Mouse (Mus musculus): Measurements from ENCODE around the gene Triap1.
"Not testable (repeated sequence)": the region's sequence is repeated elsewhere in the genome, so short reads cannot be mapped to it uniquely, and the experiment has no call there.

Triap1 gene

GRCm38 (mm10) chr5:115340577-115341313 lies at the start of gene Triap1, which contains the start of gene Gatc:
Triap1 (plus strand) TSS chr5:115341225.
Gatc (minus strand) TSS chr5:115341178.
- in situ Hi-C loops (cut with MboI; ENCODE audit: low sequenced_read_pairs): no loop called here

- in situ Hi-C loops (cut with MboI; ENCODE audit: low sequenced_read_pairs): no loop called here
These were observed 46.9 kb upstream of the Triap1 start for GRCm38 (mm10) chr5:115294173-115294572.

GRCm38 (mm10) chr5:115296347-115296746 lies 44.7 kb upstream of the Triap1 start:
- in situ Hi-C loops (cut with MboI; ENCODE audit: low sequenced_read_pairs): no loop called here

GRCm38 (mm10) chr5:115300035-115300744 lies 40.8 kb upstream of the Triap1 start:
- in situ Hi-C loops (cut with MboI; ENCODE audit: low sequenced_read_pairs): no loop called here

- in situ Hi-C loops (cut with MboI; ENCODE audit: low sequenced_read_pairs): no loop called here
These were observed 40.0 kb upstream of the Triap1 start, which contains the start of gene Dynll1 for GRCm38 (mm10) chr5:115300792-115301614. Dynll1 (minus strand) TSS chr5:115300999.

- in situ Hi-C loops (cut with MboI; ENCODE audit: low sequenced_read_pairs): no loop called here
These were observed 39.4 kb upstream of the Triap1 start for GRCm38 (mm10) chr5:115301615-115302014.

- in situ Hi-C loops (cut with MboI; ENCODE audit: low sequenced_read_pairs): not testable (repeated sequence)
These were observed 38.8 kb upstream of the Triap1 start for GRCm38 (mm10) chr5:115302190-115302589.

GRCm38 (mm10) chr5:115312354-115312753 lies 28.7 kb upstream of the Triap1 start:
- in situ Hi-C loops (cut with MboI; ENCODE audit: low sequenced_read_pairs): no loop called here

GRCm38 (mm10) chr5:115312816-115313667 lies 28.0 kb upstream of the Triap1 start:
- in situ Hi-C loops (cut with MboI; ENCODE audit: low sequenced_read_pairs): no loop called here

- in situ Hi-C loops (cut with MboI; ENCODE audit: low sequenced_read_pairs): no loop called here
These were observed 27.4 kb upstream of the Triap1 start for GRCm38 (mm10) chr5:115313668-115313943.

GRCm38 (mm10) chr5:115316968-115317644 lies 23.9 kb upstream of the Triap1 start:
- in situ Hi-C loops (cut with MboI; ENCODE audit: low sequenced_read_pairs): no loop called here

- in situ Hi-C loops (cut with MboI; ENCODE audit: low sequenced_read_pairs): no loop called here
These were observed 23.2 kb upstream of the Triap1 start for GRCm38 (mm10) chr5:115317645-115318328.

GRCm38 (mm10) chr5:115319004-115319940 lies 21.8 kb upstream of the Triap1 start:
- in situ Hi-C loops (cut with MboI; ENCODE audit: low sequenced_read_pairs): no loop called here

- in situ Hi-C loops (cut with MboI; ENCODE audit: low sequenced_read_pairs): no loop called here
These were observed 14.7 kb upstream of the Triap1 start for GRCm38 (mm10) chr5:115326256-115326831.

- in situ Hi-C loops (cut with MboI; ENCODE audit: low sequenced_read_pairs): no loop called here
These were observed 14.0 kb upstream of the Triap1 start, which contains the start of gene Srsf9 for GRCm38 (mm10) chr5:115326875-115327609. Srsf9 (plus strand) TSS chr5:115327177.

GRCm38 (mm10) chr5:115327610-115328548 lies 13.1 kb upstream of the Triap1 start:
- in situ Hi-C loops (cut with MboI; ENCODE audit: low sequenced_read_pairs): no loop called here

Data from CH12F3 (cell line).